Mouse (Mus musculus) lung, adult 2 months (tissue): ENCODE data around the gene Vwa8.

Source experiments
- CTCF ChIP-seq: fragments of 200-500 bp; IDR thresholded peaks from 2 replicates; pipeline ENCODE4 v1.5.1; 2011; ENCODE audit warnings: mild to moderate bottlenecking, low read length, control low read depth; ENCODE audit not compliant: insufficient read depth
- POLR2A ChIP-seq: fragments of 200-500 bp; IDR thresholded peaks from 2 replicates; pipeline ENCODE4 v1.6.1; 2011; ENCODE audit warnings: low read depth, mild to moderate bottlenecking, control low read depth, low read length, borderline replicate concordance; ENCODE audit errors: extremely low read depth

DNA sequence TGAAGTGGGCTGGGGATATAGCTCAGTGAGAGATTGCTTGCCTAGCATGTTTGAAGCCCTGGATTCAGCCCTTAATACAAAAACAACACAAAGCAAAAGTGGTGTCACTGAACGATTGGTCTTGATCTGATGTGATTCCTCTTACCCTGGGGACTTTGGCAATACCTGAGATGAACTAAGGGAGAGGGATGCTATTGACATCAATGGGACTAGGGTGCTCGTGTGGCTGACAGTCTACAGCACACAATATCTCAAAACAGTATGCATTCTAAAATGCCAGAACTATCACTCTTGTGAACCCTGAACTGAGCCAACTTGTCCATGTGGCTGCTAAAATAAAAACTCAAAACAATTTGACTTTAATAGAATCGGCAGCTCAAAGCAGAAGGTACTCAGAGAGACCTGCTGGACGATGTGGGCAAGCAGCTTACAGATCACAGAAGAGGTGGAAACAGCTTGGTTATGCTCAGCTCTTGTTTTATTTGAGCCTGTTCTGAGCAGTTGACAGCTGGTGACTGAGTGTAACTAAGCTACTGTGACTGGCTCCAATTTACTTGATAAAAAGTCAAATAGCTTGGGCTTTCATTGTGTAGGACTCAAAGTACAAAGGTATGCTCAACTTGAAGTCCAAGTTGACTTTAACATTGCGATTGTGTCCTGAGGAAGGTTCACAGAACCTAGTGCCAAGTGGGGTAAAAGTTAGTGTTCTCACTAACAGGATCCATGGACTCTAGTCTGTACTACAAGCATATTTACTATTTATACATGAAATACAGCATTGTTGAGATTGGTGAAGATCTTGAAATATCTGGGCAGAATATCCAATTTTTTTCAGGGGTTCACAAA is 3.8 kb downstream of the Vwa8 start:
- TF ChIP-seq CTCF: no peak
- TF ChIP-seq POLR2A: no peak
